Mouse (Mus musculus) forebrain, embryonic 16.5 days (tissue): ENCODE data around the gene Ift46. TPM values are rescaled to one million over a fixed set of nuclear protein-coding genes. Genes with fewer than 3 reads are reported as not detected.

Experiments
- ATAC-seq: fragments of 200-750 bp; cut with Nextera tagmentation; 2 replicates; pipeline ENCODE4 v1.8.0; 2017; ENCODE audit warnings: mild to moderate bottlenecking, moderate library complexity
- H3K27ac ChIP-seq: fragments of 300-500 bp; sonication (generic); 2 replicates; pipeline ENCODE4 v1.5.1; 2014; ENCODE audit warnings: low read length, control low read depth
- H3K27me3 ChIP-seq: fragments of 300-500 bp; sonication (generic); replicated peaks from 2 replicates; pipeline ENCODE4 v1.6.1; 2014; ENCODE audit warnings: low read length; ENCODE audit not compliant: control insufficient read depth, insufficient read depth
- H3K36me3 ChIP-seq: fragments of 300-500 bp; sonication (generic); 2 replicates; pipeline ENCODE4 v1.6.1; 2014; ENCODE audit not compliant: control insufficient read depth, insufficient read depth
- H3K4me1 ChIP-seq: fragments of 300-500 bp; sonication (generic); replicated peaks from 2 replicates; pipeline ENCODE4 v1.6.1; 2014; ENCODE audit warnings: low read length; ENCODE audit not compliant: control insufficient read depth, insufficient read depth
- H3K4me2 ChIP-seq: fragments of 300-500 bp; sonication (generic); 2 replicates; pipeline ENCODE4 v1.6.1; 2014; ENCODE audit warnings: mild to moderate bottlenecking, low read length, control low read depth
- H3K4me3 ChIP-seq: fragments of 300-500 bp; sonication (generic); replicated peaks from 2 replicates; pipeline ENCODE4 v1.5.1; 2014; ENCODE audit warnings: mild to moderate bottlenecking, low read length, control low read depth
- H3K9ac ChIP-seq: fragments of 300-500 bp; sonication (generic); replicated peaks from 2 replicates; pipeline ENCODE4 v1.6.1; 2014; ENCODE audit warnings: low read depth, low read length, control low read depth
- H3K9me3 ChIP-seq: fragments of 300-500 bp; sonication (generic); 2 replicates; pipeline ENCODE4 v1.6.1; 2016; ENCODE audit warnings: low read length; ENCODE audit not compliant: control insufficient read depth
- WGBS: fragments of 180-500 bp; shearing (Covaris S2); extraction: QIAGEN DNeasy Blood & Tissue Kit; methylation state at CpG from one replicate; pipeline ENCODE4 v1.1.7; 2014; 5-methylcytosine and 5-hydroxymethylcytosine counted together
- polyA plus RNA-seq: library from polyadenylated mRNA; unstranded; fragments of >200 nt; fragmentation: Nextera tagmentation; extraction: Ambion mirVana; gene quantifications from 2 replicates; pipeline ENCODE4 v1.2.1, GENCODE M21; 2015

The Ift46 gene
- polyA plus RNA-seq, 1 experiment from 2014 or later, result 184 TPM

- peaks cover 9% of the 10 kb centered on the region for H3K36me3 ChIP-seq
- peaks cover 13% of the 10 kb centered on the region for H3K4me1 ChIP-seq
- H3K4me3 ChIP-seq, result no peak overlapping the region
- 82% methylated on average over 6 of the region's 6 CpGs for WGBS
- H3K27ac ChIP-seq, result no peak overlapping the region
- no peaks in the 10 kb centered on the region for H3K9me3 ChIP-seq
- ATAC-seq, result no peak
- H3K4me2 ChIP-seq, result no peak overlapping the region
- no peaks in the 10 kb centered on the region for H3K27me3 ChIP-seq
- no peak overlapping the region for H3K9ac ChIP-seq
Measured at GRCm38 (mm10) chr9:44801669-44802068, 34.0 kb downstream of the Ift46 start.

GRCm38 (mm10) chr9:44802808-44803450 lies 35.2 kb downstream of the Ift46 start, which contains the start of gene Ttc36:
Gene Ttc36 (minus strand): TSS chr9:44803072.
- H3K9me3 ChIP-seq, result no peaks in the 10 kb centered on the region
- WGBS, result 81% methylated on average over 4 of the region's 4 CpGs
- H3K4me2 ChIP-seq, result no peak within 1 kb of the TSS
- ATAC-seq, result no peak
- H3K4me3 ChIP-seq, result no peak within 1 kb of the TSS
- no peaks in the 10 kb centered on the region for H3K27me3 ChIP-seq
- peaks cover 19% of the 10 kb centered on the region for H3K36me3 ChIP-seq
- H3K4me1 ChIP-seq, result peaks cover 13% of the 10 kb centered on the region
- no peak within 1 kb of the TSS for H3K27ac ChIP-seq
- no peak within 1 kb of the TSS for H3K9ac ChIP-seq

- 93% methylated on average over 10 of the region's 10 CpGs for WGBS
- peaks cover 37% of the 10 kb centered on the region for H3K36me3 ChIP-seq
Measured at GRCm38 (mm10) chr9:44804678-44805077, 37.0 kb downstream of the Ift46 start.

GRCm38 (mm10) chr9:44805536-44805935 lies 37.8 kb downstream of the Ift46 start:
- ATAC-seq, result no peak
- 96% methylated on average over 5 of the region's 5 CpGs for WGBS
- H3K4me2 ChIP-seq, result no peak overlapping the region
- H3K4me3 ChIP-seq, result no peak overlapping the region
- no peaks in the 10 kb centered on the region for H3K4me1 ChIP-seq
- H3K27ac ChIP-seq, result no peak overlapping the region
- no peaks in the 10 kb centered on the region for H3K9me3 ChIP-seq
- no peak overlapping the region for H3K9ac ChIP-seq
- H3K27me3 ChIP-seq, result no peaks in the 10 kb centered on the region
- H3K36me3 ChIP-seq, result peaks cover 45% of the 10 kb centered on the region

More at GRCm38 (mm10) chr9:44804678-44805077, 37.0 kb downstream of the Ift46 start:
- Histone ChIP-seq H3K4me2 (no peak overlapping the region), H3K9me3 (no peaks in the 10 kb centered on the region), H3K4me3 (no peak overlapping the region), H3K27me3 (no peaks in the 10 kb centered on the region), H3K9ac (no peak overlapping the region), H3K4me1 (peaks cover 5% of the 10 kb centered on the region), H3K27ac (no peak overlapping the region)
- ATAC-seq, result no peak

GRCm38 (mm10) chr9:44807141-44807540 lies 39.4 kb downstream of the Ift46 start:
- no peak for ATAC-seq
- H3K4me3 ChIP-seq, result no peak overlapping the region
- H3K27ac ChIP-seq, result no peak overlapping the region

GRCm38 (mm10) chr9:44807778-44808177 lies 40.1 kb downstream of the Ift46 start:
- no peak overlapping the region for H3K27ac ChIP-seq
- no peaks in the 10 kb centered on the region for H3K27me3 ChIP-seq
- H3K4me2 ChIP-seq, result no peak overlapping the region
- peaks cover 64% of the 10 kb centered on the region for H3K36me3 ChIP-seq
- no peaks in the 10 kb centered on the region for H3K9me3 ChIP-seq
- H3K4me3 ChIP-seq, result no peak overlapping the region
- H3K9ac ChIP-seq, result no peak overlapping the region
- no peaks in the 10 kb centered on the region for H3K4me1 ChIP-seq
- 95% methylated on average over 10 of the region's 10 CpGs for WGBS
- no peak for ATAC-seq

More at GRCm38 (mm10) chr9:44807141-44807540, 39.4 kb downstream of the Ift46 start:
- Histone ChIP-seq H3K36me3 (peaks cover 60% of the 10 kb centered on the region), H3K4me2 (no peak overlapping the region), H3K4me1 (no peaks in the 10 kb centered on the region), H3K27me3 (no peaks in the 10 kb centered on the region), H3K9ac (no peak overlapping the region), H3K9me3 (no peaks in the 10 kb centered on the region)
- WGBS, result 66% methylated on average over 5 of the region's 5 CpGs

- H3K4me3 ChIP-seq, result no peak overlapping the region
- no peak overlapping the region for H3K4me2 ChIP-seq
- no peak for ATAC-seq
- H3K27me3 ChIP-seq, result no peaks in the 10 kb centered on the region
- H3K9me3 ChIP-seq, result no peaks in the 10 kb centered on the region
- H3K27ac ChIP-seq, result no peak overlapping the region
- WGBS, result 93% methylated on average over 10 of the region's 10 CpGs
- no peak overlapping the region for H3K9ac ChIP-seq
- no peaks in the 10 kb centered on the region for H3K4me1 ChIP-seq
- H3K36me3 ChIP-seq, result peaks cover 88% of the 10 kb centered on the region
Measured at GRCm38 (mm10) chr9:44810316-44810715, 42.6 kb downstream of the Ift46 start.

- Histone ChIP-seq H3K27ac (no peak overlapping the region), H3K4me1 (no peaks in the 10 kb centered on the region), H3K4me3 (no peak overlapping the region), H3K9me3 (no peaks in the 10 kb centered on the region), H3K36me3 (peaks cover 94% of the 10 kb centered on the region), H3K27me3 (no peaks in the 10 kb centered on the region), H3K4me2 (no peak overlapping the region), H3K9ac (no peak overlapping the region)
- WGBS, result 93% methylated on average over 8 of the region's 8 CpGs
- no peak for ATAC-seq
Measured at GRCm38 (mm10) chr9:44814179-44814578, 46.5 kb downstream of the Ift46 start.

GRCm38 (mm10) chr9:44817522-44817921 lies 49.8 kb downstream of the Ift46 start:
- H3K27me3 ChIP-seq, result no peaks in the 10 kb centered on the region
- no peak overlapping the region for H3K4me3 ChIP-seq
- H3K4me1 ChIP-seq, result no peaks in the 10 kb centered on the region
- H3K9me3 ChIP-seq, result no peaks in the 10 kb centered on the region
- peaks cover 96% of the 10 kb centered on the region for H3K36me3 ChIP-seq
- ATAC-seq, result no peak
- no peak overlapping the region for H3K4me2 ChIP-seq
- no peak overlapping the region for H3K27ac ChIP-seq
- WGBS, result 91% methylated on average over 5 of the region's 5 CpGs
- no peak overlapping the region for H3K9ac ChIP-seq
